Mouse (Mus musculus): ENCODE data around the gene Mnat1.

The Mnat1 gene

DNA sequence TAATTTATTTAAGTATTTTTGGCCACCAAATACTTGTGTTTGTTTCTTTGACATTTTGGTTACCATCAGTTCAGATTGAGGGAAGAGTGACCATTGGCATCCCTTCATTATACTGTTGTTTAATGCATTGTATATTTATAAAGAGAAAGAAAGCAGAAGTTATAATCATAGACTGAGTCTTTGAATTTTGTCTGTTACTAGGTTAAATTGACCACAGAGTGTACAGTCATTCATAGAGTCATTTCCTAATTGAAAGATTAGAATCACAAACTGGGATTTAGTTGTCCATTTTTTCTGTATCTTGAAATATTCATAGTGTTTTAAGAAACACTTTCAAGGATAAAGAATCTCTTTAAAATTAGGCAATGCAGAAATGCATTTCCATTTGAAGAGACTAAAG lies 108.0 kb downstream of the Mnat1 start:
- DNase-seq (ENCODE audit: low spot score): no peak

DNA sequence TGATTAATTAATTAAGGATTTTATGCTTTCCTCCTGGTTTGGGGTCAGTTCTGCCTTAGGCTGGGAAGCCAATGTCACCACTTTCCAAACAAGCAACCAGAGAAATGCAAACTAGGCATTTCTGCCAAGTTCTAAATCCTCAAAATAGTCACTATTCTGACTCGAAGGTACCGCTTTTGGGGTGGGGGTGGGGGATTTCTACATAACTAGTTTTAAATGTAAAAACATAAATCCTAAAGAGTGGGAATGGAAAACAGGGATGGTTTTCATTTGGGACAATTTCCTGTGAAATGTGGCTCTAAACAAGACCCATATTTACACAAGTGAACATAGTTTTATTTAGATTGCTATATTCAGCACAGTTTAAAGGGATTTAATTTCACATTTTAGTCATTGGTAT lies 109.1 kb downstream of the Mnat1 start:
- no peak for DNase-seq (ENCODE audit: low spot score)

DNA sequence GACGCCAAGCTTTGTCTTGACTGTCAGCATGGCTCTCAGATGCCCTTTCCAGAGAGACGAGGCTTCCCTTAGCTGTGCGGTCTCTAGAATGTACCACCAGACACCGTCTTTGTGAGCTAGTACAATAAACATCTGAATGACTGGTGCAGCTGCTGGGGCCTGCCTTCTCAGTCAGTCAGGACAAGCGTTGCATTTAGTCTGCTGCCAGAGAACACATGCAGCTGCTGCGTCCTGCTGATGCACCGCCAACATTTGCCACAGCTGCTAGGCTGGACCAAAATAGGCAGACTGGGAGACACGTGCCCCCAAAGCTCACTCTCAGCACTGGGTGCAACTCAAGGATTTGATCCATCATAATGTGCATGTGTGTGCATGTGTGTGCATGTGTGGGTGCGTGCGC lies 118.4 kb downstream of the Mnat1 start:
- DNase-seq (ENCODE audit: low spot score): no peak

DNA sequence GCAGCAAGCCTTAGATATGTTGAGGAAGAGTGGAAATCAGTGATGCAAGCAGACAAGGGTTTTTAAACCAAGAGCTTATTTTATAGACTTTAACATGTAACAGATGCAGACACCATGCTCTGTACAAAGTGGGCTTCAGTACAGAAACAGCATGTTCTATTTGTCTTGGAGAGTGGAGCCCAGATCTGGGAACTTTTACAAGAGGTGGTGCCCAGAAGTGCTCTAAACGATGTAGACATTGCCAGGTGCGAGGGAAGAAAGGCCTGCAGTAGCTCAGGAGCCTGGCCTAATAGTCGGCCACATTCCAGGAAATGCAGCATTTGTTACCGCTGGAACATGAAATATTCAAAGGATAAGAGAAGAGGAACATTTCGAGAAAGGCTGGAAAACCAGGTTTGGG lies 122.2 kb downstream of the Mnat1 start:
- no peak for DNase-seq (ENCODE audit: low spot score)

DNA sequence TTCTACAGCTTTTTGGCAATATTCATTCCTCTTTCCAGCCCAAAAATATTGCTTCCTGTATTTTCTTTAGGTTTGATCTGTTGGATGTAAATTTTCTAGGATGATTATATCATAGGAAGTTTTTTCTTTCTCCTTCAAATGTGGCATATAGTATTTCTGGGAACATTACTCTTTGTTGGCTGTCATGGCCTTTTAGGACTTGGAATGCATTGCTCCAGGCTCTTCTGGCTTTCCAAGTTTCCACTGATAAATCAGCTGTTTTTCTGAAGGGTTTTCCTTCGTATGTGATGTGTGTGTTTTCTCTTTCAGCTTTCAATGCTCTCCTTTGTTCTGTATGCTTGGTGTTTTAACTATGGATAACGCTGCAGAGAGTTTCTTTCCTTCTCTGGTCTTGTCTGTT lies 131.5 kb downstream of the Mnat1 start:
- no peak for DNase-seq (ENCODE audit: low spot score)

DNA sequence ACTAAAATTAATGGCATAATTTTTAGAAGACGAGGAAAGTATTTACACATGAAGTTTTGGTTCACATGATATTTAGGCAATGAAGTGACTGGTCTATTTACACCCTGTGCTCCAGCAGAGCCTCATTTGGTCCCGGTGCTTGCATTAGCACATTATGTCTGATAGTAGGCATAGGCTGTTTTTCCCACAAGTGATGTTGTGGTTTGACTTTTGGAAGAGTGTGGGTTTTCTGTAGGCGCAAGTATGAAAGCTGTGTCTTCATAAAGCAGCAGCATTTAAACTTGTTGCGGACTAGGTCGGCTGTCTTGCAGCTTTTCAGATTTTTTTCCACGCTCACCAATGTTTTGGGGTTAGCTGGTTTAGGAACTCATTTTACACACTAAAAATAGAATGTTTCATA lies 135.8 kb downstream of the Mnat1 start:
- DNase-seq (ENCODE audit: low spot score): no peak

DNA sequence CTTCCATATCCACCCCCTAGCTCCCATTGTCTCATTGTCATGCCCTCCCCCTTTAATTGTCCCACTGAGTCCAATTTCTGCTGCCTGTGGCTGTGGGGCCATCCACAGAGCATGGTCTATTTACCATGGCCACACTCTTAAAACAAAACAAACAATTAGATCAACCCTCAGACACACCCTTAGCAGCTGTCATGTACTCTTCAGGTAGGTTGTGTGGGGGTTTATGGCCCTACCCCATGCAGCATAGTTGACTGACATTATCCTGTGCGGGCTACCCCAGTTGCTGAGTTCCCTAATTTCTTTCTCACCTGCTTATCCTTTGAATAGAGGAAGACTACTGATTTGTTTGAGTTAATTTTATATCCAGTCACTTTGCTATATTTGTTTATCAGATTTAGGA lies 136.8 kb downstream of the Mnat1 start:
- no peak for DNase-seq (ENCODE audit: low spot score)

DNA sequence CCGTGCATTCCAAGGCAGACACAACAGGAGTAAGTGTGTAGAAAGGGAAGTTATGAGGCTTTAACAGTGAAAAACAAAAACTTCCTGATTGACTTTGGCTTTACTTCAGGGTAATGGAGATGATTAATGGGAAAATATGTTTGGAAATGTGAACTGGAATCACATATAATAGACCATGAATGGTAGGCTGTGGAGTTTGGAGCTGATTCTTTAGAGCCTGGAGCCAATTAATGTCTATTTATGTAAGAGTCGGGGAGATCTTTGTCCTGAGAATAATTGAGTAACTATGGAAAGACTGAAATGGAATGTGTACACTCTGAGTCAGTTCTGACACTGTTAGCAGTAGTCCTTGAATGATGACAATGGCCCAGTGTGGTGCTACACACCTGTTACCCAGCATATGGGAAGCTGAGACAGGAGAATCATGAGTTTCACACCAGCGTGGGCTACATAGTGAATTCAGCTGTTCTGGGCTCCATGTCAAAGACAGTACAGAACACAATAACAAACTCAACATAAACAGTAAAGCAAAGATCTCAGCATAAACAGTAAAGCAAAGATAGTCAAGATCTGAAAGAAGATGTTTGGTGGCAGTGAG lies 142.0 kb downstream of the Mnat1 start:
- no peak for DNase-seq (ENCODE audit: low spot score)

DNA sequence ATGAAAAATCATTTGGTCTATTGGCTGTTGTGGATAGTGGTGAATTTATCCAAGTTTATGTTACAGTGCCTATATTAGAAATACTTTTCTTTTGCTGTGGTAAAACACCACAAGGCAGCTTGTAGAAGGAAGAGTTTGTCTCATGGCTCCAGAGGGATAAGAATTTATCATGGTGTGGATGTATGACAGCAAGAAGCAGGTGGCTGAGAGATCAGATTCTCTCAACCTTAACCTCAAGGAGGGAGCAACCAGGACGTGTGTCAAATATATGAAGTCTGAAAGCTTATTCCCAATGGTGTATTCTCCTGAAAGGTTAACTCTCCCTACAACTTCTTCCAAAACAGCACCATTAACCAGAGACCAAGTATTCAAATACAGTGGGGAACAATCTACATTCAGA lies 143.1 kb downstream of the Mnat1 start:
- DNase-seq (ENCODE audit: low spot score): no peak

DNA sequence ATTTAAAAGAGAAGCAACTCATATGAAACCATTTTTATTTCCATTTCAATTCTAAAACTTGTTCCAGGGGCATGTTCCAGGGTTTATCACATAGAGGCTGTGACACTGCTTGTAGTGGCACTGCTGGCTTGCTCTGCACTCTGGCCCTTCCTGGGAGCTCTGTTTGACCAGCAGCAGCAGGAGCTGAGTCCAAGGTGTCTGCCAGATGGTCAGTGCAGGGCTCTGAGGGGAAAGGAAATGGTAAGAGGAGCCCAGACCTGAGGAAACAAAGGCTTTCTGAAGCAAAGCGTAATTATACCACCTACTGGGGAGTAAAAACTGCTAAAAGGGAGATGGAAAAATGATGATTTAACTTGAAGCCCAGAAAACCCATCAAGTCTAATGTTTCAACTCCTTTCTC lies 145.0 kb downstream of the Mnat1 start:
- no peak for DNase-seq (ENCODE audit: low spot score)

DNA sequence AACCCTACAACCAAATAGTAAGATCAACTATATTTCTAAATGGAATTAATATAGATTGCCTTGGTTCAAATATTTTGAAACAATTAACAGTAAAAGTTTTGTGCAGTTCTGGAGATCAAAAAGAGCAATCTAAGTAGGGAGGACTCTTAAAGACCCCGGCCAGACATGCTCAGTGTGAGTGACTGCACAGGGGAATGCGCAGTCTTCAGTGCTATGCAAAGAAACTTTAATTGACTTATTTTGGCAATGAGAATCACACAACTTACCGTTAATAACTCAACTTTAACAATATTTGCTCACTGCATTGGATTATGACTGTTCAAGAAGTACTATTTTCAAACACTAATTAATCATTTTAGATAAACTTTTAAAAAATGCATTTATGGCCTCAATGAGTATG lies 146.0 kb downstream of the Mnat1 start:
- no peak for DNase-seq (ENCODE audit: low spot score)

DNA sequence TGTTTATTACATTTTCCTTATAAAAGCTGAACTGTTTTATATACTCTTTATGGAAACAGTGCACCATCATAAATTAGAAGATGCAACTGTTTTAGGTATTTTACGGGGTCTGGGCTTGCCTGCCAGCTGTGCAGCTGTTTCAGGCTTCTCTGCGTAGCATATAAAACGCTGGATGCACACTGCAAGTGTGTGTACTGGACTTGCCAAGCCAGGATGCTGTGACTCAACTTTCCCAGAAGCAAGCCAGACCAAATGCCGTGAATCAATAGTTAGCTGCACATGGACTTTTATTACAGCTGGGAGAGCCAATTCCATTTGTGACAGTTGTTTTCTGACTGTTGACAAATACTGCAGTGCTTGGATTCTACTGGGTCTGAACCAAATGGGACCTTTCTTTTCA lies 146.4 kb downstream of the Mnat1 start:
- DNase-seq (ENCODE audit: low spot score): no peak

DNA sequence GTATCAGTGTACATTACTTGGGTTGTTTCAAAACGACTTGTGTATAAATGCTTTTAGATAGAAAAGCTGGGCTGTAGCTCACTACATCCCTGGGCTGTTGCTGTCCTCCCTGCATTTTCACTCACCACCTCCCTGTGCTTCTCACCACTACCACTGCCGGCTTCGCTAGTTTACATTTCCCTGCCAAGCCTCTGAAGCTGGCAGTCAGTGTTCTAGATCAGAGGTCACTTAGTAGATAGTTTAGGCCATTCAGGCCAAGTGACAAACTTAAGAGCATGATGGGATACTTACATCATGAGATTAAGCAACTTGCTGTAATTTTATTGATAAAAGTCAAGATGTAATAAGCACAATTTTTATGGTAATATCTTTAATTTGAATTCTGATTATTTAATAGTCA lies 151.4 kb downstream of the Mnat1 start:
- DNase-seq (ENCODE audit: low spot score): no peak

DNA sequence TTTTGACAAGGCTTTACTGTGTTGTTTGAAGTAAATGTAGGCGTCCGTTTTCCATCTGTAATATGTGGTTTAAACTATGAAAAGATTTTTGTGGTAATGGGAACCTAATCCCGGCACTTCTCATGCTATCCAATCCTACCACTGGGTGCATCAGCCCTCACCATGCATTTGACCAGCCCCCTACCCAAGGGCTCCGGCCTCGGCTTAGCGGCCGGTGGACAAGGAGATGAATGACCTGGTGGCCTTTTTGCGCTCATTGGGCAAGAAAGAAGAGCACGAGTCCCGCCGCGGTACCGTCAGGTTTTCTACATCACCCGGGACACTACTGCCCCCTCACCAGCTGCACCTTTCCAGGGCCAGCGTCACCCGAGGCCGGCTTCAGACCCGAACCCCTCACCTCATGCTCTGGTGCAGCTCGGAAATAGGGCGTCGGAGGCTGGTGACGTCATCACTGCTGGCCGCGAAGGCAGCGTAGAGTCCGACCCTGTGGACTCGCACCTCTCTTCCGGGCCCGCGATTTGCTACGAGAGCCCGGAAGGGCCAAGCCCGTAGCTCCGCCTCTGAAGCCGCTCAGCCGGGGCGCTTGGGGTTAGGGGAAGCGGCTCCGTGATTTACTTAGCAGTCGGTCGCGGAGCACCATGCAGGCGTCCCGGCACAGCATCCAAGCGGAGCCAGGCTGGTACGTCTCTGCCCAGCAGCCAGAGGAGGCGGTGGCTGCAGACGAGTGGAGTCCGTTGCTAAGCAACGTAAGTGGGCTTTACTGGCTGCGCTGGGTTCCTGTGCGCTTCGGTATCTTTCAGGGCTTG lies 163.0 kb downstream of the Mnat1 start, which contains the start of the genes Trmt5 and Slc38a6:
TSS of gene Trmt5 (minus strand) at position 424 of the 806 bp plus-strand sequence.
TSS of gene Slc38a6 (plus strand) at position 493 of the 806 bp plus-strand sequence.
- DNase-seq (ENCODE audit: low spot score): peak; percentile 91

DNA sequence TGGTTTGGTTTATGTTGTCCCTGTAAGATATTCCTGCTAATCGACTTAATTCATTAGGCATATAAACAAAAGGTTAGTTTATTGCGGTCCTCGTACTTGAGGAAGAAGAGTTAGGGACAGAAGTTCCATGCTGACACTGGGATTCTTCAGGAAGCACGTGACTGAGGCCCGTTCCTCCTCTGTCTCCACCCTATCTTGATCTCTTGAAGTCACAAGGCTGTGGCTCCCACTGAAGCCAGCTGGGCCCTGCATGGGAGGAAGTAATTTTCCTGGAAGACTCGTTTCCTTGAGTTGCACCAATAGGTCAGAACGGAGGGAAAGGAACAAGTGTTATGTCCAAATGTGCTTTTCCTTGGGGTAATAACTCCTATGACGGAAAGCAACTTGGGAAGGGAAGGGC lies 164.1 kb downstream of the Mnat1 start:
- no peak for DNase-seq (ENCODE audit: low spot score)

DNA sequence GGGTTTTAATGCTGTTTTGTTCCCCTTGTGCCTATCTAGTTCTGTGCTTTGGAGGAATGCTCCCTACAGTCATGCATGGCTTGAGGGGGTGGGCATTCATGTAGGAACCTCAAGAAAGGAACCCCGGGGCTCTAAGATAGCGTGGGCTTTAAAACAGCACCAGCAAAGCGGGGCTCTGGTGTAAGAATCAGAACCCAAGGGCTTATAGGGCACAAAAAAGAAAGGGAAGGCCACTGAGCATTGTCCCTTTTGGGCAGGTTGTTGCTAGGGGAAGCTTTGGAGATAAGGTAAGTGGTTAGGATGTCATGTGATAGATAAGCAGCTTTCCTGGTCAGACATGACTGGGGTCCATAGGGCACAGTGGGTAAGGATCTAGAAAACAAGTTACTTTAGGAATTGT lies 165.1 kb downstream of the Mnat1 start:
- DNase-seq (ENCODE audit: low spot score): no peak

DNA sequence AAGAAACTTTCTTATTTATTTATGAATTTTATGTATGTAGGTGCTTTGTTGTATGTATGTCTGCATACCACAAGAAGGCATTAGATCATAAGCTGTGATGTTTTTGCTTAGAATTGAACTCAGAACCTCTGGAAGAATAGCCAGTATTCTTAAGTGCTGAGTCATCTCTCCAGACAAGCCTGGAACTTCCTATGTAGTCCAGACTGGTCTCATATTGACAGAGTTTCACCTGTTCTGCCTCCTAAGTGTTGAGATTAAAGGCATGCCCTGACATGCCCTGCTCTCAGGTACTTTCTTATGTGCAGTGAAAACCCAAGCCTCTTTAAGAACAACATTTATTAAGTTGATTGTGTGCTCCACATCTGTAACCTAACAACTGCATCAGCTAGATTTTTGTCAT lies 171.4 kb downstream of the Mnat1 start:
- no peak for DNase-seq (ENCODE audit: low spot score)

DNA sequence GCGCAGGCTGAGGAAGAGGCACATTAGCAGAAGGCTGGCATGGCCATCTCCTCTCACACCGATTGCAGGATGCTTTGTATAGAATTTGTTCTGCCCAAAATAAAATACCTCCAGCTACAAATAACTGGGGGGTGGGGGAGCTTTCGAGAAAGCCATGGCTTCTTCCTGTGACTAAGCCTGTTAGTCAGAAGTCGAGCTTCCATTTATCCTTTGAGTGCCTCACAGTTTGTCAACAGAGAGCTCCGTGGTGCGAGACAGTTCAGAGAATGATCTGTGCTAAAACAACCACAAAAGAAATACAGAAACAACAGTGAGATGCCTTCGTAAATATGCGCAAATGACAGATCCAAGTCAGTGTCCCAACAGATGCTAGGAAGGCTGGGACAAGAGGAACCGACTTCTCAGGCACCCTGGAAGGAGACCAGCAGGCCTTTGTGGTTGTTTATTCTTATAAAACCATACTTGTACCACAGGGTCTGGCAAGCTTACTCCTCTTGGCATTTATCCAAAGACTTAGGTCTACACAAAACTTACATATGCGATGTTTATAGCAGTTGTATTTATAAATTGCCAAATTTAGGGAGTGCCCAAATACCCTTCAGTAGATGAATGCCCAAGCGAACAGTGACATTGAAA lies 172.1 kb downstream of the Mnat1 start:
- DNase-seq (ENCODE audit: low spot score): no peak

DNA sequence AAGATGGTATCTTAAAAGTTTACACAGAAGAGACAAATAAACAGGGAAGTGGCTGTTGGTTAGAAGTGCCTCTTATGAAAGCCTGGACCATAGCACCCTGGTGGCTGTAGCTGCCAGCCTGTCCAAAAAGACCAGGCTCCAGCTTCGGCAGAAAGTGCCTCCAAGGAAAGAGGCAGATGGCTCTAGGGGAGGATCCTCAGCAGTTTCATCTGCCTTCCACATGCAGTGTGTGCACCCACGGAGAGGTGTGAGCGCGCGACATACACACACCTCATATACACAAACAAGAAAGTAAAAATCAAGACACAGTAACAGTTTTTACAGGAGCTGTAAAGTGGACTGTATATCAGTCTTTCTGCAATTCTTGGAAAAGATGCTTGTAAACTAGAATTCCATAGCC lies 175.1 kb downstream of the Mnat1 start:
- no peak for DNase-seq (ENCODE audit: low spot score)

DNA sequence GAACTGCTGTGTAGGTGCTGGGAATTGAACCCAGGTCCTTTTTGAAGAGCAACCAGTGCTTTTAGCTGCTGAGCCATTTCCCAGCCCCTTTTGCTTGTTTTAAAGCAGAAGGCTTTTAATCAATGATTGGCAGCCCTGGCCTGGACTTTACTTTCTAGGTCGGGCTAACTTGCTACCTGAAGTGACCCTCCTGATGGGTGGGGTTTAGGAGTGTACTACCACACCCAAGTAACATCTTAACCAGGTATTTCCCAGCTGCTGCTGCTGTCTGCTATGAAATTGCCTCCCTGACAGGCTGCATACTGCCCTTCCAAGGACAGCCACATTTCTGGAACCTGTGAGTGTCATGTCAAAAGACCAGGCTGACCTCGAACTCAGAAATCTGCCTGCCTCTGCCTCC lies 177.0 kb downstream of the Mnat1 start:
- DNase-seq (ENCODE audit: low spot score): no peak

DNA sequence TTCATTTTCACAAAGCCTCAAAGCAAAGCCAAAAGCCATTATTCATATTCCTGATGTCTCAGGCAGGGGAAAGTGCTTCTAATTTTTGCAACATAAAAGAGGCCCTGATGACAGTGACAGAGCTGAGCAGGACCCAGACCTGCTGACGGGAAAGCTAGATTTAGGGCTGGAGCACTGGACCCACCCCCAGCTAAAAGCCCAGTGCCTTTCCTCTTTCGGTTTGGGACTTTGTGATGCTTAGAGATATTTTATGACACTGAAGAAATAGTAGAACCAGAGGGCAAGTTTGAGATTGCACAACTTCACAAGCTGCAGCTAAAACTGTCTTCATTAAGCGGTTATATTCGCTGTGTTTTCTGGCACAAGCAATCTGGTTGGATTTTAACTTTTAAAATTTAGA lies 181.1 kb downstream of the Mnat1 start:
- DNase-seq (ENCODE audit: low spot score): no peak

DNA sequence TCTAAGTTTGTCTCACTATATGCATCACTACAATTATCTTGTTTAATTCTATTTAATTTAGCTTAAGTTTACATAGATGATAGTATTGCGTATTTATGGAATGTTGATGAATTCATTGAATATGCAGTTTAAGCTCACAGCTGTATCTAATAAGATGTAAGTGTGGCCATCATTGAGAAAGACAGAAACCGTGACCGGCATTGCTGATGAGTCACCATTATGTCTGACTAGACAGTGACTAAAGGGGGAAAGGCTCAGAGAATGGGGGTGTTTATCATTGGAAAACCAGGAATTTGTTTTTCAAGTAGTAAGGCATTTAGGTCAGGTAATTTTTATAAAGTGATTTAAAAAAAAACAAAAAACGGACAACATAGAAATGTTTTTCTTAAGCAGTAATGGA lies 184.2 kb downstream of the Mnat1 start:
- DNase-seq (ENCODE audit: low spot score): no peak

DNA sequence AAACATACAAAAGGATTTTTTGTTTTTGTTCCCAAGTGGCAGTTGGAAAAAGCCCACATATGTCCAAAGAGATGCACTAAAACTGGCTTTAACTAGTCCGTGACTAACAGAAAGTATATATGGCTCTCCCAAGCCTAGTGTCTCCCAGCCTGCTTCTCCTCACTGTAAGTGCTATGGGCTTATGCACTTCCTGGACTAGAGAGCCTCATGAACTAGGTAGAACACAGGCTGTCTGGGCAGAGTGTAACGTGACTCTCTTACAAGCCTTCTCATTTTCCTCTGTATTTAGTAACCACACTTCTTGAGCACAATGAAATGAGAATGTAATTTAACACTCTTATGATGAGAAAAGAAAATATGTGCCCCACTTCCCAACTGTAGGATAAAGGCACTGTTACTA lies 185.2 kb downstream of the Mnat1 start:
- no peak for DNase-seq (ENCODE audit: low spot score)
